Mouse (Mus musculus): ENCODE data around the gene Eda. TPM values are rescaled to one million over a fixed set of nuclear protein-coding genes. Genes with fewer than 3 reads are reported as not detected.

Eda gene
- polyA plus RNA-seq, 1 experiment, result 0.04 TPM

GRCm38 (mm10) chrX:99975985-99976924 is 849 bp downstream of the Eda start:
- no peaks in the 10 kb centered on the region for H3K27me3 ChIP-seq (ENCODE audit: control insufficient read depth, insufficient read depth, insufficient read length)
- TF ChIP-seq USF1 (IDR thresholded peaks at IDR 0.05; ENCODE audit: low read depth) (no peak), CEBPB (IDR thresholded peaks at IDR 0.05; ENCODE audit: low read depth) (no peak), MYOG (IDR thresholded peaks at IDR 0.05; ENCODE audit: control insufficient read depth, extremely low read depth, insufficient read length) (no peak), MAX (IDR thresholded peaks at IDR 0.05) (no peak), FOSL1 (IDR thresholded peaks at IDR 0.05; ENCODE audit: insufficient read depth, low read length, poor library complexity, severe bottlenecking) (no peak), CTCF (IDR thresholded peaks at IDR 0.05; ENCODE audit: control insufficient read depth, insufficient read depth, insufficient read length) (no peak), MYOD1 (IDR thresholded peaks at IDR 0.05; ENCODE audit: control insufficient read depth, insufficient read length, low read depth) (no peak)

DNA sequence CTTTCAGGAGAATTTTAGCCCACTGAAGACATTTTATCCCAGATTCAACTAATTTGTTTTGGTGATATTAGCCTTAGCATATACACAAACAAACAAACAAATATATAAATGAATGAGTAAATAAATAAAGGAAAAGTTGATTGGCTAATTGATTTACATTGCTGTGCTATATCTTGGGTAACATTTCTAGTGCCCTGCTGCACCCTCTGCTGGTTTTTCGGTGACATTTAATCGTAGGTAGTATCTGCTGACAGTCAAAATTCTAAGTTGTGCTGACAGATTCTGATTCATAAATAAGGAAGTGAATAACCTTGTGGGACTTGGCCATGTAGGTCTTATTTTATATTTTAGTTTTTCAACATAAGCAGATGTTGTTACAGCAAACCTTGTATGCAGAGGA is 2.9 kb downstream of the Eda start:
- TF ChIP-seq CEBPB (IDR thresholded peaks at IDR 0.05; ENCODE audit: low read depth) (no peak), MAX (IDR thresholded peaks at IDR 0.05) (no peak), CTCF (IDR thresholded peaks at IDR 0.05; ENCODE audit: control insufficient read depth, insufficient read depth, insufficient read length) (no peak), MYOD1 (IDR thresholded peaks at IDR 0.05; ENCODE audit: control insufficient read depth, insufficient read length, low read depth) (no peak), USF1 (IDR thresholded peaks at IDR 0.05; ENCODE audit: low read depth) (no peak), MYOG (IDR thresholded peaks at IDR 0.05; ENCODE audit: control insufficient read depth, extremely low read depth, insufficient read length) (no peak)
- Histone ChIP-seq H3ac (ENCODE audit: control insufficient read depth, insufficient read length, low read depth) (no peak overlapping the region), H3K4me3 (ENCODE audit: insufficient read depth, poor library complexity, severe bottlenecking) (no peak overlapping the region), H3K27me3 (ENCODE audit: control insufficient read depth, insufficient read depth, insufficient read length) (no peaks in the 10 kb centered on the region), H3K79me2 (ENCODE audit: control insufficient read depth, insufficient read depth) (no peaks in the 10 kb centered on the region), H3K36me3 (ENCODE audit: control insufficient read depth, insufficient read depth) (no peaks in the 10 kb centered on the region), H3K79me3 (ENCODE audit: low read depth) (no peaks in the 10 kb centered on the region)

More at GRCm38 (mm10) chrX:99975985-99976924, 849 bp downstream of the Eda start:
- no peak overlapping the region for H3K4me3 ChIP-seq (ENCODE audit: insufficient read depth, poor library complexity, severe bottlenecking)
- no peak overlapping the region for H3ac ChIP-seq (ENCODE audit: control insufficient read depth, insufficient read length, low read depth)
- H3K79me2 ChIP-seq (ENCODE audit: control insufficient read depth, insufficient read depth), result no peaks in the 10 kb centered on the region
- H3K36me3 ChIP-seq (ENCODE audit: control insufficient read depth, insufficient read depth), result no peaks in the 10 kb centered on the region
- no peaks in the 10 kb centered on the region for H3K79me3 ChIP-seq (ENCODE audit: low read depth)

- Histone ChIP-seq H3K79me2 (ENCODE audit: control insufficient read depth, insufficient read depth) (no peaks in the 10 kb centered on the region), H3K36me3 (ENCODE audit: control insufficient read depth, insufficient read depth) (no peaks in the 10 kb centered on the region), H3ac (ENCODE audit: control insufficient read depth, insufficient read length, low read depth) (no peak overlapping the region), H3K27me3 (ENCODE audit: control insufficient read depth, insufficient read depth, insufficient read length) (no peaks in the 10 kb centered on the region), H3K4me3 (ENCODE audit: insufficient read depth, poor library complexity, severe bottlenecking) (no peak overlapping the region), H3K79me3 (ENCODE audit: low read depth) (no peaks in the 10 kb centered on the region)
- TF ChIP-seq MYOD1 (IDR thresholded peaks at IDR 0.05; ENCODE audit: control insufficient read depth, insufficient read length, low read depth) (no peak), CTCF (IDR thresholded peaks at IDR 0.05; ENCODE audit: control insufficient read depth, insufficient read depth, insufficient read length) (no peak), USF1 (IDR thresholded peaks at IDR 0.05; ENCODE audit: low read depth) (no peak), FOSL1 (IDR thresholded peaks at IDR 0.05; ENCODE audit: insufficient read depth, low read length, poor library complexity, severe bottlenecking) (no peak), MYOG (IDR thresholded peaks at IDR 0.05; ENCODE audit: control insufficient read depth, extremely low read depth, insufficient read length) (no peak), MAX (IDR thresholded peaks at IDR 0.05) (no peak), CEBPB (IDR thresholded peaks at IDR 0.05; ENCODE audit: low read depth) (no peak)
Observed at GRCm38 (mm10) chrX:99993434-99993833, 18.0 kb downstream of the Eda start.

DNA sequence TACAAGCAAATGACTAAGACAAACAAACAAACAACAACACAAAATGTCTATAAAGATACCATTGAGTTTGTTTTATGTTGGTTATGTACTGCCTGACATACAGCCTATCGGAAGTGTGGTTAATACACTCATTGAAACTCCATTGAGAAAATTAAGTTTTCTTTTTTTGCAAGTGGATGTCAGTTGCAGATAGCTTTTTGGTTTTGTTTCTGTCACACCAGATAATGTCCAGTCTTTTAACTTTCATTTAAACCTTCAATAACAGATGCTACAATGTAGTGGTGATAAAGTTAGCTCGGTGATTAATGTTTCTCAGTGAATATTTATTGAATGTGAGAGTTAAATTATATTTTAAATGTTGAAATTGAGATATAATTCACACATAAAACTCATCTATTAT is 23.9 kb downstream of the Eda start:
- H3ac ChIP-seq (ENCODE audit: control insufficient read depth, insufficient read length, low read depth), result no peak overlapping the region
- no peak overlapping the region for H3K4me3 ChIP-seq (ENCODE audit: insufficient read depth, poor library complexity, severe bottlenecking)
- no peaks in the 10 kb centered on the region for H3K27me3 ChIP-seq (ENCODE audit: control insufficient read depth, insufficient read depth, insufficient read length)
- H3K79me3 ChIP-seq (ENCODE audit: low read depth), result no peaks in the 10 kb centered on the region
- H3K36me3 ChIP-seq (ENCODE audit: control insufficient read depth, insufficient read depth), result no peaks in the 10 kb centered on the region
- TF ChIP-seq USF1 (IDR thresholded peaks at IDR 0.05; ENCODE audit: low read depth), result no peak
- no peak for TF ChIP-seq CEBPB (IDR thresholded peaks at IDR 0.05; ENCODE audit: low read depth)
- no peak for TF ChIP-seq MYOD1 (IDR thresholded peaks at IDR 0.05; ENCODE audit: control insufficient read depth, insufficient read length, low read depth)
- TF ChIP-seq FOSL1 (IDR thresholded peaks at IDR 0.05; ENCODE audit: insufficient read depth, low read length, poor library complexity, severe bottlenecking), result no peak
- TF ChIP-seq MYOG (IDR thresholded peaks at IDR 0.05; ENCODE audit: control insufficient read depth, extremely low read depth, insufficient read length), result no peak
- TF ChIP-seq CTCF (IDR thresholded peaks at IDR 0.05; ENCODE audit: control insufficient read depth, insufficient read depth, insufficient read length), result no peak
- no peak for TF ChIP-seq MAX (IDR thresholded peaks at IDR 0.05)
- no peaks in the 10 kb centered on the region for H3K79me2 ChIP-seq (ENCODE audit: control insufficient read depth, insufficient read depth)

DNA sequence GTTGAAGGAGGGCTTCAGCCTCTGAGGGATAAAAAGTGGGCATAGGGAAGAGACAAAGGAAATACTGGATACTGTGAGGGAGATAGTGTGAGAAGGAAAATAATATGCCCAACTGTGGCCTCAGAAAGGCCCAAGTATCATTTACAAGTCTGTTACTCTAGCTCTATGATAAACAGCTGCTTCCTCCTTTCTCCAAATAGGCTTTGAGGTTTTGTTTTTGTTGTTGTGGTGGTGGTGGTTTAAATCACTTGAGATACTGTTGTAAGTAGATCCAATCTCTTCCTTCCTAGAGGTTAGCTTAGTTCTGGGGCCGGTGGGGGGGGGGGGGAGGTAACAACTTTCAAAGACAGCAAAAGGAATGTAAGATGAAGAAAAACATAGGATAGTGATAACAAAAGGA is 143.0 kb downstream of the Eda start:
- Histone ChIP-seq H3K36me3 (ENCODE audit: control insufficient read depth, insufficient read depth) (no peaks in the 10 kb centered on the region), H3K4me3 (ENCODE audit: insufficient read depth, poor library complexity, severe bottlenecking) (no peak overlapping the region), H3K79me3 (ENCODE audit: low read depth) (no peaks in the 10 kb centered on the region), H3K27me3 (ENCODE audit: control insufficient read depth, insufficient read depth, insufficient read length) (no peaks in the 10 kb centered on the region), H3ac (ENCODE audit: control insufficient read depth, insufficient read length, low read depth) (no peak overlapping the region), H3K79me2 (ENCODE audit: control insufficient read depth, insufficient read depth) (no peaks in the 10 kb centered on the region)
- TF ChIP-seq MYOD1 (IDR thresholded peaks at IDR 0.05; ENCODE audit: control insufficient read depth, insufficient read length, low read depth) (no peak), FOSL1 (IDR thresholded peaks at IDR 0.05; ENCODE audit: insufficient read depth, low read length, poor library complexity, severe bottlenecking) (no peak), USF1 (IDR thresholded peaks at IDR 0.05; ENCODE audit: low read depth) (no peak), MAX (IDR thresholded peaks at IDR 0.05) (no peak), CTCF (IDR thresholded peaks at IDR 0.05; ENCODE audit: control insufficient read depth, insufficient read depth, insufficient read length) (no peak), MYOG (IDR thresholded peaks at IDR 0.05; ENCODE audit: control insufficient read depth, extremely low read depth, insufficient read length) (no peak), CEBPB (IDR thresholded peaks at IDR 0.05; ENCODE audit: low read depth) (no peak)
